Mouse (Mus musculus) stomach, postnatal 0 days (tissue): ENCODE data around the gene Necab2. TPM values are rescaled to one million over a fixed set of nuclear protein-coding genes. Genes with fewer than 3 reads are reported as not detected.

Experiments
- ATAC-seq: fragments of 200-750 bp; cut with Nextera tagmentation; 2 replicates; pipeline ENCODE4 v1.8.0; 2017; ENCODE audit not compliant: low FRiP score, low TSS enrichment
- DNase-seq: peaks from one replicate; pipeline ENCODE4 v3.0.0-alpha.2; 2016; ENCODE audit warnings: low spot score
- H3K27ac ChIP-seq: fragments of 300-500 bp; sonication (generic); replicated peaks from 2 replicates; pipeline ENCODE4 v1.5.1; 2014; ENCODE audit warnings: mild to moderate bottlenecking, control low read depth
- H3K27me3 ChIP-seq: fragments of 300-500 bp; sonication (generic); 2 replicates; pipeline ENCODE4 v1.6.1; 2014; ENCODE audit warnings: low read length; ENCODE audit not compliant: control insufficient read depth, insufficient read depth
- H3K36me3 ChIP-seq: fragments of 300-500 bp; sonication (generic); 2 replicates; pipeline ENCODE4 v1.6.1; 2014; ENCODE audit warnings: low read length, mixed read lengths; ENCODE audit not compliant: control insufficient read depth, insufficient read depth
- H3K4me1 ChIP-seq: fragments of 300-500 bp; sonication (generic); replicated peaks from 2 replicates; pipeline ENCODE4 v1.6.1; 2014; ENCODE audit warnings: antibody characterized with exemption; ENCODE audit not compliant: control insufficient read depth, insufficient read depth
- H3K4me2 ChIP-seq: fragments of 300-500 bp; sonication (generic); replicated peaks from 2 replicates; pipeline ENCODE4 v1.6.1; 2014; ENCODE audit warnings: low read depth, mild to moderate bottlenecking, control low read depth, moderate library complexity
- H3K4me3 ChIP-seq: fragments of 300-500 bp; sonication (generic); 2 replicates; pipeline ENCODE4 v1.5.1; 2014; ENCODE audit warnings: low read depth, low read length, control low read depth
- H3K9ac ChIP-seq: fragments of 300-500 bp; sonication (generic); 2 replicates; pipeline ENCODE4 v1.6.1; 2014; ENCODE audit warnings: mild to moderate bottlenecking, low read length, control low read depth, mixed read lengths
- H3K9me3 ChIP-seq: fragments of 300-500 bp; sonication (generic); 2 replicates; pipeline ENCODE4 v1.6.1; 2016; ENCODE audit warnings: low read length; ENCODE audit not compliant: control insufficient read depth
- CTCF ChIP-seq: IDR thresholded peaks from 2 replicates; pipeline ENCODE4 v1.5.1; 2016; ENCODE audit warnings: antibody characterized with exemption, low read depth, mild to moderate bottlenecking, moderate library complexity
- EP300 ChIP-seq: optimal IDR thresholded peaks from 2 replicates; pipeline ENCODE3; 2016; ENCODE audit warnings: antibody characterized with exemption
- WGBS: fragments of 180-500 bp; shearing (Covaris S2); extraction: QIAGEN DNeasy Blood & Tissue Kit; methylation state at CpG from one replicate; pipeline ENCODE4 v1.1.7; 2014; 5-methylcytosine and 5-hydroxymethylcytosine counted together
- polyA plus RNA-seq: library from polyadenylated mRNA; unstranded; fragments of >200 nt; fragmentation: Nextera tagmentation; extraction: Ambion mirVana; gene quantifications from 2 replicates; pipeline ENCODE4 v1.2.1, GENCODE M21; 2015

The Necab2 gene
- polyA plus RNA-seq, 1 experiment from 2014 or later: 1.6 TPM

DNA sequence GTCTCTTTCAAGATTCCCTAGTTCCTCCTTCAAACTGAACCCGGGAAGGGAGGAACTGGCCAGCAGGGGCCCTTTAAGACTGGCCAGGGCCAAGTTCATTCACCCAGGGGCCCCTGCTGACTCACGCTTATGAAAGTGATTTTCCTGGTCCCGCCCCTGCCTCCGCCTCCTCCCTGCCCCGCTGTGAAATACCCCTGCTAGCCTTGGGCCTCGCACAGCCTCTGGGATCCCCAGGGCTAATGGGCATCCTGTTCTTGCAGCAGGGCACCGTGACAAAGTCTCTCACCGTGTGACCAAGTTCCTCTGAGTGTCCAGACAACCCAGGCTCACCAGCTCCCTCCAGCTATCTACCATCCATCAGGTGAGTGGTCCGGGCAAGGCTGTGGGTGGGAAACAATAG is 9.6 kb upstream of the Necab2 start:
- DNase-seq: peak; percentile 90

DNA sequence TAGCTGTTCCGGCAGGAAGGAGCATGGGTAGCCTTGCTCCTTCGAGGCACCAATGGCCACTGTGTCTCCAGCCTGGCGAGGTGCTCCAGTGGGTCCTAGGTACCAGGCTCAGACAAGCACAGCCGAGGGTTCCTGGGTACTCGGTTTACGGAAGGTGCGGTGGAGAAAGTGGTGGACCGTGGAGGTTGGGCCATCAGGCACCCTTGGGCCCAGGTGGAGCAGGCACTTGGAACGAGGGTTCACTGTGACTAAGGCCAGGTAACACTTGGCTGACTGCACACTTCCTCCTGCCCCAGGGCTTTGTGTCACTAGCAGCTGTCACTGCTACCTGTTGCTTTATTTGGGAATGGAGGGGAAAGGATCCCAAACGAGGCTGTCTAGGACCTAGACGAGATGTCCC is 9.0 kb upstream of the Necab2 start:
- TF ChIP-seq EP300 (no peak), CTCF (no peak)
- peak overlapping the region; percentile 36 for H3K4me3 ChIP-seq
- peak overlapping the region; percentile 63 for H3K9ac ChIP-seq
- DNase-seq (peak; percentile 55), ATAC-seq (peak; percentile 36)
- no peaks in the 10 kb centered on the region for H3K36me3 ChIP-seq
- WGBS: 50% methylated on average over 11 of the region's 11 CpGs
- H3K4me1 ChIP-seq: peaks cover 9% of the 10 kb centered on the region; the same call in 1 of the 2 replicates
- peak overlapping the region; percentile 91 for H3K27ac ChIP-seq
- H3K4me2 ChIP-seq: peak overlapping the region; percentile 62
- H3K9me3 ChIP-seq: no peaks in the 10 kb centered on the region
- H3K27me3 ChIP-seq: no peaks in the 10 kb centered on the region

More for the DNA sequence above, 9.6 kb upstream of the Necab2 start:
- 18% methylated on average over 9 of the region's 9 CpGs for WGBS
- Histone ChIP-seq H3K4me3 (peak overlapping the region; percentile 36), H3K27ac (peak overlapping the region; percentile 91), H3K4me1 (peaks cover 9% of the 10 kb centered on the region; the same call in 1 of the 2 replicates), H3K9me3 (no peaks in the 10 kb centered on the region), H3K27me3 (no peaks in the 10 kb centered on the region), H3K4me2 (peak overlapping the region; percentile 62), H3K9ac (peak overlapping the region; percentile 63), H3K36me3 (no peaks in the 10 kb centered on the region)
- TF ChIP-seq CTCF (no peak), EP300 (no peak)
- ATAC-seq: peak; percentile 77

DNA sequence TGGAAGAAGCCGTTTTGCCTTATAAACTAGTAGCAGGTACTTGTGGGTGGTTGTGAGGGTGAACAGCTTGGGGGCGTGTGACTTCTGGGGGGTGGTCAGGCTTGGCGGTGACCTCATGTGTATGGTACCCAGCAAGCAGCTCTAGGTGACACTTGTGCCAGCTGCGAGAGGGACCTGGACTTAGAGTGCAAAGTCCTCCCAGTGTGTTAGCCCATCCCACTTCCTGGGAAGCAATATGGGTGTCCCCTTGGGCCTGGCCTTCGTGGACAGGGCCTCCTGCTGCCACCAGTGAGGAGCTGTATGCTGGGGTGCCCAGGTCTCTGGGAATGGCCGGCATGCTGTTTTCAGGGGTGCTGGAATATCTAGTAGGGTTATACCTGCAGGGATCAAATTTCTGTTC is 7.6 kb upstream of the Necab2 start:
- H3K27me3 ChIP-seq: no peaks in the 10 kb centered on the region
- H3K4me1 ChIP-seq: peaks cover 9% of the 10 kb centered on the region; the same call in 1 of the 2 replicates
- H3K27ac ChIP-seq: peak overlapping the region; percentile 65
- no peaks in the 10 kb centered on the region for H3K9me3 ChIP-seq
- H3K9ac ChIP-seq: no peak overlapping the region
- DNase-seq (peak; percentile 64), ATAC-seq (peak; percentile 27; the same call in 1 of the 2 replicates)
- 63% methylated on average over 6 of the region's 6 CpGs for WGBS
- no peak overlapping the region; the same call in 1 of the 2 replicates for H3K4me3 ChIP-seq
- no peak for TF ChIP-seq EP300
- TF ChIP-seq CTCF: no peak
- H3K4me2 ChIP-seq: peak overlapping the region; percentile 62
- peaks cover 5% of the 10 kb centered on the region; the same call in 1 of the 2 replicates for H3K36me3 ChIP-seq

DNA sequence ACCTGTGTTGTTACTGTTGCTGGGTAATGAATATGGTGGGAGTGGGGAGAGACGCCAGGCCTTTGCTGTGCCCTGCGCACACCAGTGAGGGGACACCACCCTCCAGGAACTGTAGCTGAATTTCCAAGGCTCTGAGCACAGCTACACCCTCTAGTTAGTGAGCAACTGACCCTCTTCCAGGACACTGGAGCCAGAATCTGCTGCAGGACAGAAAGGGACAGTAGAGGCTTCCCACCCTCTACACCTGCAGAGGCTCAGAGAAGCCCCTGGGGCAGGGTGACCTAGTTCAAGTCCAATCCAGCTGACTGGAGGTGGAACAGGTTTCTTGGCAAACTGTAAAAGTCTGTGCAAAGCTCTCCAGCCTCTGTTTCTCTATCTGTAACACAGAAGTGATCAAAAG is 7.1 kb upstream of the Necab2 start:
- Histone ChIP-seq H3K9ac (no peak overlapping the region), H3K4me2 (peak overlapping the region; percentile 62), H3K27ac (peak overlapping the region; percentile 65)

DNA sequence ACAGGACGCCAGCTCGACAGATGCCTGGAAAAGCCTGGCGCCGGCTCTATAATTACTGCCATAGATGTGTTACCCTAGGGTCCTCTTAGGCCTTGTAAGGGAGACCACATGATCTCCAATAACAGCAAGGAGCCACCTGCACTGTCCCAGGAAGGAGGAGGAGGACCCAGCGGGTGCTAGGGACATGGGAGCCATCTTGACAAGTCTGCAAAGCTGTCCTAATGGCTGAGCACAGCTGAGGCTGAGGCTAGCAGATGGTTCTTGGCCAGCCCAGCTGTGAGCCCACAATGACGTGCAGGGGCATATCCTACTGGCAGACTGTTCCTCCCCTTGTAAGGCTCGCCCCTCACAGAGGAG is 6.6 kb upstream of the Necab2 start:
- Histone ChIP-seq H3K27ac (peak overlapping the region; percentile 65), H3K36me3 (peaks cover 5% of the 10 kb centered on the region; the same call in 1 of the 2 replicates), H3K4me1 (peaks cover 9% of the 10 kb centered on the region; the same call in 1 of the 2 replicates), H3K27me3 (no peaks in the 10 kb centered on the region), H3K4me2 (peak overlapping the region; percentile 29; the same call in 1 of the 2 replicates), H3K9me3 (no peaks in the 10 kb centered on the region), H3K9ac (no peak overlapping the region), H3K4me3 (peak overlapping the region; percentile 1; the same call in 1 of the 2 replicates)
- DNase-seq (no peak), ATAC-seq (peak; percentile 11; the same call in 1 of the 2 replicates)
- TF ChIP-seq EP300: no peak
- TF ChIP-seq CTCF: no peak
- WGBS: 62% methylated on average over 7 of the region's 7 CpGs

More for the DNA sequence above, 7.1 kb upstream of the Necab2 start:
- no peaks in the 10 kb centered on the region for H3K27me3 ChIP-seq
- no peak for DNase-seq
- ATAC-seq: no peak
- no peaks in the 10 kb centered on the region for H3K9me3 ChIP-seq
- WGBS: 88% methylated on average over 2 of the region's 2 CpGs
- peaks cover 5% of the 10 kb centered on the region; the same call in 1 of the 2 replicates for H3K36me3 ChIP-seq
- H3K4me3 ChIP-seq: peak overlapping the region; percentile 1; the same call in 1 of the 2 replicates
- TF ChIP-seq EP300 (no peak), CTCF (no peak)
- peaks cover 9% of the 10 kb centered on the region; the same call in 1 of the 2 replicates for H3K4me1 ChIP-seq

DNA sequence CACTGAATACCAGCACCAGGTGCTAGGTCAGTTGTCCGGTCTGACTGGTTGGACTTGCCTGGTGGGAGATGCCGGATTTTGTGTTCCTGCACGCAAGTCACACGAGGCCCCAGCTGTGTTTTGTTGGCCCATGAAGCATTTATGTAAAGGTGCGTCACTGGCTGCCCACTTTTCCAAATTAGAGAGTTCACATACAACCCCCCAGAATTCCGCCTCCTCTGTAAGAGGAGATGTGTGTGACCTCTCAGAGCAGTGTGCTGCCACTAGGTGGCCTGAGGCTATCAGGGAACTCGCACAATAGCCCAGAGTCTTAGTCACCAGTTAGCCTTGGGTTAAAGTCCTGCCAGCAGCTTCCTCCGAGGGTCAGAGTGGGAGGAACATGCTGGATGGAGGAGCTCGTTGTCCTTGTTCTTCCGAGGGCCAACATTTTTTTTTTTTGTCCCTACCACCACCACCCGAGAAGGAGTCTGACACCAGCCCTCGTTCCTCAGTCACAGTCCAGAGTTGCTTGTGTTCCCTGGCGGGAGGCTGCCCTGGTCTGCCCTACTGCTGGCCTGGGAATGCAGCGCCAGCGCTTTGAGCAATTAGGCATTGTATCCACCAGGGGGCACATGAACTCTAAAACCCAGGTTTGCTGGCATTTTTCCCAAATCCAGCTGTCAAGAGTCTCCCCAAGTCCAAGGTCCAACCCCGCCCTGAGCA is 6.1 kb upstream of the Necab2 start:
- peak; percentile 83 for DNase-seq
- Histone ChIP-seq H3K4me3 (no peak overlapping the region), H3K9me3 (no peaks in the 10 kb centered on the region), H3K36me3 (peaks cover 5% of the 10 kb centered on the region; the same call in 1 of the 2 replicates), H3K9ac (no peak overlapping the region), H3K4me2 (peak overlapping the region; percentile 29), H3K4me1 (peaks cover 9% of the 10 kb centered on the region; the same call in 1 of the 2 replicates), H3K27me3 (no peaks in the 10 kb centered on the region), H3K27ac (peak overlapping the region; percentile 65; the same call in 1 of the 2 replicates)
- 16% methylated on average over 16 of the region's 16 CpGs for WGBS
- TF ChIP-seq EP300 (no peak), CTCF (peak; percentile 80)
- peak; percentile 56 for ATAC-seq
